Mouse (Mus musculus) ZHBTc4 (cell line): Measurements from ENCODE around the gene Xbp1.
"Not testable (repeated sequence)": the region's sequence is repeated elsewhere in the genome, so short reads cannot be mapped to it uniquely, and the experiment has no call there.

Experiments
- DNase-seq: peaks from one replicate; pipeline ENCODE4 v3.0.0-alpha.2; 2011; ENCODE audit warnings: low read depth, low spot score

Xbp1 gene

GRCm38 (mm10) chr11:5528841-5529240 lies 8.4 kb downstream of the Xbp1 start:
- DNase-seq = no peak

GRCm38 (mm10) chr11:5530172-5530571 lies 9.7 kb downstream of the Xbp1 start:
- no peak for DNase-seq

- DNase-seq = no peak
Observed at GRCm38 (mm10) chr11:5530717-5531116, 10.3 kb downstream of the Xbp1 start.

DNA sequence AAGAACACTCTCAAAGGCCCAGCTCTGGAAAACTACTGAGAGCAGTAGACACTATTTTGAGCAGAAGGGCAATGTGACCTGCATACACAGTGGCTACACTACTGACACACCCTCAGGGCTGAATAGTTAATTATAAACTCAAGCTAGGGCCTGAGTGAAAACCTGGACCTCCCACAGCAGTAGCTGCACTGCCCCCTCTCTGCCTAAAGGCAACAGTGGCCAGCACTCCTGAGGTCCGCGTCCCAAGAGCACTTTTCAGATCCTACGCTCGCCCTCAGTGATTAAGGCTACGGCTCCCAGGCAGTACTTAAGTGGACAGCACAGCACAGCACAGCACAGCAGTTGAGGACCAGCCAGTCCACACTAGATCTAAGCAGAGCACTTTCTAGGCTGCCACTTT lies 12.6 kb downstream of the Xbp1 start:
- DNase-seq = no peak

DNA sequence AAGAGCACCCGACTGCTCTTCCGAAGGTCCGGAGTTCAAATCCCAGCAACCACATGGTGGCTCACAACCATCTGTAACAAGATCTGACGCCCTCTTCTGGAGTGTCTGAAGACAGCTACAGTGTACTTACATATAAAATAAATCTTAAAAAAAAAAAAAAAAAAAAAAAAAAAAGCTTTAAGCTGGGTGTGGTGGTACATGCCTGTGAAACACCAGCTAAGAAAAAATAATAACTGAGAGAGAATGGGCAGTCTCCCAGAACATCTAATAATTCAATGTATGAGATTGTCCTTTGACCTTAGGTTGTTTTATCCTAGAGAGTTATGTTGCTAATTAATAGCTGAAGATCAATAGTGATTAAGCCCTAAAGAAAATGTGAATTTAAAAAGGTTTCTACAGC lies 17.0 kb downstream of the Xbp1 start:
- not testable (repeated sequence) for DNase-seq

DNA sequence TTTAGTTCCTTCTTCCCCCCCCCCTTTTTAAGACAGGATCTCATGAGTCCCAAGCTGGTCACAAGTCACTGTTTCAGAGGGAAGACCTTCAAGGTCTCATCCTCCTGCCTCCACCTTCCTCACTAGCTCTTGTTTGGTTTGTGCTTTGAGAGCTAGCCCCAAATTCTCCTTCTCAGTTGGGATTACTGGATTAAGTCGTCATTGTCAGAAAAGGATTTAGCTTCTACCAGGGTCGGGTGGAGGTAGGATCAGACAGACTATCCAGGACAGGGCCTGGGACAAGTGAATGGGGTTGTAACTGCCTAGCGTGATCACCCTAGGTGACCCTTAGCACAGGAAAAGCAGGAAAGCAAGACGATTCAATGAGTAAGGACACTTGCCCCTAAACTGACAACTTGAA lies 19.9 kb downstream of the Xbp1 start:
- DNase-seq = no peak

DNA sequence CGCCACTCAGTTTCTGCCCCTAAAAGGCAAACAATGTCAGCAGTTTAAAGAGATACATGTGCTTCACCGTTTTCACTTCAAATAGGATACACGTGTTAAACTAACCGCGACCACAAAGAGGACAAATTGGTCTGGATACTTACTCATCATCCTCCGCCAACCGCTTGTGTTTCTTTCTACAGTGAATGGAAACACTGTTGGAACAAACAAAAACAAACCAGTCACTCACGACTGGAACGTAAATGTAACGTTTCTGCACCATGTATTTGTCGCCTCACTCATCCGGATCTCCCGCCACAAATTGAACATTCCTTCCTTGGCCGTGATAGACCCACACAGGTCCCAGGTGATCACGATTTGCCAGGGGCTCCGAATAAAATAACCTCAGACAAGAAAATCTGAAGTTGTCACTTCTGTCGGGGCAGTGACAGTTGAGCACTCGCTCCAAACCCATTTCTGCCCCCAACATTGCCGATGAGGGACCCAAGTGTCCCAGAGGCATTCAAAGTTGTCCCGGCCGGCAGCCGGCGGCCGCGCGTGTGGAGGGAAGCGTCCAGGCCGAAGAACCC lies 20.9 kb downstream of the Xbp1 start:
- peak; percentile 28 for DNase-seq

GRCm38 (mm10) chr11:5541799-5542481 lies 21.5 kb downstream of the Xbp1 start, which contains the start of gene Ccdc117:
Gene Ccdc117, minus strand, starts transcription at chr11:5542187.
- peak; percentile 98 for DNase-seq

DNA sequence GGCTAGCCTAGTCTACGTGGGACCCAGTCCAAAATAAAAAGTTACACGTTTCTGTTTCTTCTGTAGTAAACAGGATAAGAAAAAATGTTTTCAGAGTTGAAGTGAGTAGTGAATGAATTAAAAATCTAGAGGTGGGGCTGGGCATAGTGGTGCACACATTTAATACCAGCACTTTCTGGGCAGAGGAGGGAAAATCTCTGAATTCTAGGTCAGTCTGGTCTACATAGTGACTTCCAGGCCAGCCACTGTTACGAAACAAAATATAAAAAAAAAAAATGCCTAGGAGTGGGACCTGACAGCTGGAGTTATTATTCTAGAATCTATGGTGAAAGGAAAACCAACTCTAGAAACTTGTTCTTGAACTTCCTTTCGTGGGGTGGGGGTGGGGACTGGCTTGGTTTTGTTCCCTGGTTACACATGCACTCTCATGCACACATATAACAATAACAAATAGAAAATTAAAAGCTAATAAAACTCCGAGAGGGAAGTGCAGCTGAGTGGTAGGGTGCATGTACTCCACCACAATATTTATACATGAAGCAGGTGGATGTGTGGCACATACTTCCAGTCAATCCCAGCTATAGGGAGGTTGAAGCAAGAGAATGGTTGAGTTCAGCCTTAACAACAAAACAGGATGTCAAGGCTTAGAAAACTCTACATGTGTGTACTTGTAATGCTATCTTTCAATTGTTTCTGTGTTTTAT lies 22.2 kb downstream of the Xbp1 start:
- no peak for DNase-seq

- no peak for DNase-seq
Observed at GRCm38 (mm10) chr11:5543281-5543680, 22.8 kb downstream of the Xbp1 start.

DNA sequence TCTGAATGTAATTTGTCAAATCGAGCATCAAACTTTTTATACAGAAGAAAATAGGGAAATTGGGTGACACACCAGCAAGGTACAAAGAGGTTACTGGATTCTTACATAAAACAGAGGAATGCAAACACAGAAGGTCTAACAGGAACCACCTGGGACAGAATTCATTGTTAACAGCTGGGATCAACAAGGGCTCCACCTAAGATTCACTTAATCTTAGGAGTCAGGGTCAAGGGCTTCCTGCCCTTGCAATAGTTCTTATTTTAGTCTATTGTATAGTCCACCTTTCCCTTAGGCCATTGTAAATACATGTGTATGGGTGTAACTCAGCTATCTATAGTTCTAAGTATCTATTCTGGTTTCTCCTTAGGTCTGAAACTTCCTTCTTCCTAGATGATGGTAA lies 24.2 kb downstream of the Xbp1 start:
- peak; percentile 54 for DNase-seq

GRCm38 (mm10) chr11:5545457-5545856 lies 25.0 kb downstream of the Xbp1 start:
- no peak for DNase-seq

DNA sequence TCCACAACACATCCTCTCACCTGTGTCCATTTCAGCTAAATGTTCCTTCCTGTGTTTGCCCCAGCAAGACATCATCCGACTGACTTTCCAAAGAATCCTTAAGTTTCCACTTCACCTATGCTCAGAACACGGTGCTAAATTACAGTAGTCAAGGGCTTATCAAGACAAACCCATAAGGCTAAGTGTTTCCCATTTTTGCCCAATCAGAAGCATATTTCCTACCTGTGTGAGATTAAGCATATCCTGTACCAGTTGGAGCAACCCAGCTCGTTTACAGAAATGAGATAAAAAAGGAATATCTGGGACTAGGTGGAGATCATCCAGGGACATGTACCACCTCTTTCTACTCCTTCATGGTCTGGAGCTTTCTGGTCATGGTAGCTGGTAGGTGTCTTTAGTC lies 26.2 kb downstream of the Xbp1 start:
- no peak for DNase-seq

DNA sequence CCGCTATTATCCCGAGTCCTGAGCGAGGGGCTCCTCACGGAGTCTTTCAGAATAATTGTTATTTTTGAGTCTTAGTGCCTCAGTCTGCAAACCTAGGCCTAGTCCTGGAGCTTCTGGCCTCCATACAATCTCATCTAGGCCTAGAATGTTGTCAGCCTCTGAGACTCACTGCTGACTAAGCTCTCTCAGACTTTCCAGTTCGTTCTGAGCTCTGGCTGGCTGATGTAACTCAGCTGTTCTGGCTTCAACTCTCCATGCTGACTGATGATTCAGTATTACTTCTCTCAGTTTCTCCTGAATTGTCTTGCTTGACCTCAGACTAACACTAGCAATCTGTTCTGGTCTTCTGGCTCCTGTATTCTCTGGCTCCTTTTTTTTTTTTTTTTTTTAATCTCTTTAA lies 31.0 kb downstream of the Xbp1 start:
- no peak for DNase-seq

DNA sequence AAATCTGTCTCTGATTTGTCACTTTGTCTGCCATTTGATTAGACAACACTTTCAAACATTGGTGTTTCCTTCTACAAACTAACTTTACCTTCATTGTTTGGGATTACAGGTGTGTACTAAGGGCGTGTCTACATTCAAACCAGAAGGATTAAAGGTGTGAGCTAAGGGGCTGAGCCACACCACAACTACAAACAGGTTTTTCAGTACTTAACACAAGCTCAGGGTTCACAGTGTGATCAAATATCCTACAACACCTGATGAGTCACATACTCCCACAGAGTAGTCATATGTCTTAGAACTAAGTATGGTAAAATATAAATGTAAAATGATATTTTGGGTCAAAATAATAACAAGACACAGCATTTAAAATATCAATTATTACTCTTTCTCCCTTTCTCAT lies 31.5 kb downstream of the Xbp1 start:
- no peak for DNase-seq

- no peak for DNase-seq
Observed at GRCm38 (mm10) chr11:5560273-5560672, 39.8 kb downstream of the Xbp1 start.

DNA sequence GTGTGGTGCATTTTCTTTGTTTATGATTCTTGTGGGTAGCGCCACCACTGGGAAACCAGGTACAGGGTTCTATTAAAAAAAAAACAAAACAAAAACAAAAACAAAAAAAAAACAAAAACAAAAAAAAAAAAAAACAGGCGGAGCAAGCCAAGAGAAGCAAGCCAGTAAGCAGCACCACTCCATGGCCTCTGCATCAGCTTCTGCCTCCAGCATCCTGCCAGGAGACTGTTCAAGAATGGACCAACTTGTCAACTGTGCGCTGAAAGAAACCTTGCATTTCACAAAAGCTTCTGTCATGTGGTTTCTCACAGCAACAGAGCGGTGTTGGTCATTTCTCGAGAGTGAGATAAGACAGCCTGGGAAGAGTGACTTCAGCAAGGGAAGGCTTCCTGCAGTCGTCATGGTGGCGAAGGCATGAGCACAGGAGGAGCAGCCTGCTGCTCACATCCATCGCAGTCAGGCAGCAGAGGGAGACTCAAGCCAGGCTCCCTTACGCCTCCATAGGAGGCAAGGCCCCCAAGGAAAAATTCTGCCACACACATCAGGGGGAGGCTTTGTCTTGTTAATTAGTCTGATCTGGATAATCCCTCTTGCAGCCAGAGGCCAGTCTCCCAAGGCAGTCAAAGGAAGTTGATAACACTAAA lies 42.3 kb downstream of the Xbp1 start:
- DNase-seq = peak; percentile 71

GRCm38 (mm10) chr11:5563898-5564297 lies 43.4 kb downstream of the Xbp1 start:
- DNase-seq = no peak

DNA sequence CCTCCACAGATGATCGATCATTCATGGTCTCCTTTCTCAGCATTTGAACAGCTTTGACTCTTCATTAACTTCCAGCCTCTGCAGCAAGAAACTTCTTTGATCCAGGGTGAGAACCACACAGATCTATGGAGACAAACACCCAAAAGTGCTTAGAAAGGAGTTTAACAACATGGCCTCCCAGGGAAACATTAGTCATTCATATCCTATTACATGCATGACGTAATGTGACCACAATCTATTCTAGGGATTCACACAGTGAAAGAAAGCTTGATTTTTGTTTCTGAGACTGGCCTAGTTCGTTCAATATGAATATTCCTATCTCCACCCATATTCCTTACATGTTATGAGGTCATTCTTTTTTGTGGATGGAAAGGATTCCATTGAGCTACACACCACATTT lies 45.1 kb downstream of the Xbp1 start:
- no peak for DNase-seq

- no peak for DNase-seq
Observed at GRCm38 (mm10) chr11:5566506-5566905, 46.0 kb downstream of the Xbp1 start.

- no peak for DNase-seq
Observed at GRCm38 (mm10) chr11:5567654-5568053, 47.2 kb downstream of the Xbp1 start.

DNA sequence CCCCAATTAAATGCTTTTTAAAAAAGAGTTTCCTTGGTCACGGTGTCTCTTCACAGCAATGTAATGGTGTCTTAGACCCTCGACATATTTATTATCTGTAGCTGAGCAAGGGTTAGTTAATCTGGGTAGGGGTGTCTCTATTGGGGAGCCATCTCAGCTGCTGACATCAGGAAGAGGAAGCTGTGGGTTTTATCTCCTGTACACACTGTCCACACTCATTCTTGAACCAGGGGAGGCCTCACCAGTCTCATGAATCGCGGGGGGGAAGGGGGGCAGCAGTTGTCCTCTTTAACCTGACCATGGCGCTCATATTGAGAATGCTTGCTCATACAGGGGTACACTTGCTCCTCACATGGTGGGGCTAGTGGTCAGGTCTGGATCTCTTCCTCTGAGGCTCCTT lies 47.6 kb downstream of the Xbp1 start:
- DNase-seq = no peak

GRCm38 (mm10) chr11:5569474-5569873 lies 49.0 kb downstream of the Xbp1 start, which contains the start of gene Ankrd36:
Gene Ankrd36, plus strand, starts transcription at chr11:5569684.
- peak; percentile 43 for DNase-seq
